Mouse (Mus musculus) liver, embryonic 14.5 days (tissue): ENCODE results near the gene Cmtm8. TPM values are rescaled to one million over a fixed set of nuclear protein-coding genes. Genes with fewer than 3 reads are reported as not detected.
A peak's percentile ranks its signal among the peaks of the same experiment; 100 is the strongest.

ENCODE experiments used
- ATAC-seq: fragments of 200-750 bp; cut with Nextera tagmentation; 2 replicates; pipeline ENCODE4 v1.8.0; 2017; ENCODE audit warnings: moderate number of reproducible peaks, mild to moderate bottlenecking, moderate library complexity; ENCODE audit not compliant: insufficient read depth
- DNase-seq, 3 experiments: peaks; one replicate each; pipeline ENCODE4 v3.0.0-alpha.2; 2012 to 2013; ENCODE audit warnings: low read depth in 3 of 3, low spot score in 3 of 3
- H3K27ac ChIP-seq: fragments of 300-500 bp; sonication (generic); 2 replicates; pipeline ENCODE4 v1.5.1; 2014; ENCODE audit warnings: moderate library complexity, mild to moderate bottlenecking, control low read depth, inconsistent platforms
- H3K27me3 ChIP-seq: fragments of 300-500 bp; sonication (generic); 2 replicates; pipeline ENCODE4 v1.6.1; 2014; ENCODE audit warnings: mild to moderate bottlenecking, low read length, moderate library complexity; ENCODE audit not compliant: control insufficient read depth, insufficient read depth
- H3K36me3 ChIP-seq: fragments of 300-500 bp; sonication (generic); replicated peaks from 2 replicates; pipeline ENCODE4 v1.6.1; 2014; ENCODE audit warnings: low read depth; ENCODE audit not compliant: control insufficient read depth, insufficient read depth
- H3K4me1 ChIP-seq, 2 experiments: fragments of 200-500 bp in 1 of 2; fragments of 300-500 bp in 1 of 2; sonication (generic) in 1 of 2; replicated peaks; 2 replicates each; pipeline ENCODE4 v1.6.1; 2012 to 2014; ENCODE audit warnings: antibody characterized with exemption in 1 of 2, inconsistent platforms in 1 of 2, low read length in 1 of 2; ENCODE audit not compliant: control insufficient read depth in 2 of 2, insufficient read depth in 2 of 2
- H3K4me2 ChIP-seq: fragments of 300-500 bp; sonication (generic); 2 replicates; pipeline ENCODE4 v1.6.1; 2014; ENCODE audit warnings: low read depth, mild to moderate bottlenecking, control low read depth, moderate library complexity
- H3K4me3 ChIP-seq, 2 experiments: fragments of 200-500 bp in 1 of 2; fragments of 300-500 bp in 1 of 2; sonication (generic) in 1 of 2; 2 replicates each; pipeline ENCODE4 v1.5.1; 2012 to 2014; ENCODE audit warnings: low read depth in 2 of 2, low read length in 2 of 2, mild to moderate bottlenecking in 2 of 2, control low read depth in 1 of 2, inconsistent platforms in 1 of 2, moderate library complexity in 1 of 2; ENCODE audit not compliant: insufficient read depth in 1 of 2
- H3K9ac ChIP-seq: fragments of 300-500 bp; sonication (generic); replicated peaks from 2 replicates; pipeline ENCODE4 v1.6.1; 2014; ENCODE audit warnings: mild to moderate bottlenecking, control low read depth, moderate library complexity
- H3K9me3 ChIP-seq: fragments of 300-500 bp; sonication (generic); 2 replicates; pipeline ENCODE4 v1.6.1; 2016; ENCODE audit warnings: low read length, mixed read lengths; ENCODE audit not compliant: control insufficient read depth
- CTCF ChIP-seq: IDR thresholded peaks from 2 replicates; pipeline ENCODE4 v1.5.1; 2016; ENCODE audit warnings: antibody characterized with exemption, low read depth, control low read depth
- EP300 ChIP-seq: IDR thresholded peaks from 2 replicates; pipeline ENCODE4 v1.6.1; 2016; ENCODE audit warnings: antibody characterized with exemption, low read depth
- WGBS: fragments of 180-500 bp; shearing (Covaris S2); extraction: QIAGEN DNeasy Blood & Tissue Kit; methylation state at CpG from one replicate; pipeline ENCODE4 v1.1.7; 2014; ENCODE audit not compliant: insufficient replicate concordance; 5-methylcytosine and 5-hydroxymethylcytosine counted together
- polyA plus RNA-seq, 2 experiments: library from polyadenylated mRNA; depleted of rRNA in 1 of 2; stranded (reverse) in 1 of 2; unstranded in 1 of 2; fragments of >200 nt; fragmentation: Nextera tagmentation in 1 of 2; extraction: Ambion mirVana in 1 of 2; gene quantifications; 2 replicates each; pipeline versions ENCODE4 v1.2.1 to v1.2.3; 2012 to 2014

Cmtm8 gene
- polyA plus RNA-seq, 2 experiments: 16.2 to 24.2 TPM

- Histone ChIP-seq H3K9me3 (no peaks in the 10 kb centered on the region), H3K36me3 (no peaks in the 10 kb centered on the region), H3K4me1 (no peaks in the 10 kb centered on the region), H3K9ac (no peak overlapping the region), H3K27me3 (no peaks in the 10 kb centered on the region), H3K27ac (no peak overlapping the region), H3K4me2 (no peak overlapping the region), H3K4me3 (no peak overlapping the region)
- WGBS: 74% methylated on average over 13 of the region's 13 CpGs
- ATAC-seq (no peak), DNase-seq (no peak)
- TF ChIP-seq EP300 (no peak), CTCF (no peak)
Observed at GRCm38 (mm10) chr9:114767030-114767429, 76.9 kb downstream of the Cmtm8 start.

DNA sequence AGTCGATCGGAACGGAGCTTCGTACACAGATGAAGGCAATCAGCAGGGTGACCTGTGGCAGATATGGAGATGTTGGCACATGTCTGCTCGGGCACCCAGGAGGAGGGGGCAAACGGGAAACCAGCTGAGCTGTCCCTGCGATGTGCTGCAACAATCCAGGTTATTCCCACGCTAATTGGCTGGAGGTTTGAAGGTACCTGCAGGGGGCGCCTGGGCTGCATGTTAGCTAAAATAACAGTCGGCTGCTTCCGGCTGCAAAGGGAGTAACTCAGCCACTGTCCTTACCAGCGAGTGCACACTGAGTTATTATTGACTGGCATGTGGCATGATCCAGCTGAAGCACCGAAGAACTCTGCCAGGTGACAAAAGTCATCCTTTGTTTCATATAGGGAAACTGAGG lies 80.6 kb downstream of the Cmtm8 start:
- no peaks in the 10 kb centered on the region for H3K4me1 ChIP-seq
- no peaks in the 10 kb centered on the region for H3K9me3 ChIP-seq
- no peak overlapping the region for H3K27ac ChIP-seq
- peak; percentile 73 for TF ChIP-seq CTCF
- TF ChIP-seq EP300: no peak
- WGBS: 57% methylated on average over 13 of the region's 13 CpGs
- no peak overlapping the region for H3K4me2 ChIP-seq
- no peak overlapping the region for H3K9ac ChIP-seq
- H3K27me3 ChIP-seq: no peaks in the 10 kb centered on the region
- ATAC-seq (no peak), DNase-seq (no peak)
- H3K36me3 ChIP-seq: no peaks in the 10 kb centered on the region
- H3K4me3 ChIP-seq: no peak overlapping the region

DNA sequence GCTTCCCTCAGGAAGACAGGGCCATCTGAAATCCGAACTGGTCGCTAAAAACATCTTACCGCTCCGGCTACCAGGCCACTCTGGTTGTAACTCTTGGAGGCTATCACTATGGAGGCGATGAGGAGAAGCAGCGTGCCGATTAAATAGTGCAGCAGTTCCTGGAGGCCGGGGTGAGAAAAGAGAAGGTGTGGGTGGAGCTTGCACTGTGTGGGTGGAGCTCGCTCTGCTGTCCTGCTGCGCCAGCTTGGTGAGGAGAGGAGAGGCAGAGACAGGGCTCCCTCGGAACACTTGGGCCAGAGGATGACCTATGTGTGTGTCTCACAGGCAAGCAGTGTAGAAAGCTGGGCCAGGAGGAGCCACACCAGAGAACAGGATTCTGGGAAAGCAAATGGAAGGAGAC lies 82.1 kb downstream of the Cmtm8 start:
- H3K36me3 ChIP-seq: no peaks in the 10 kb centered on the region
- no peaks in the 10 kb centered on the region for H3K4me1 ChIP-seq
- H3K4me2 ChIP-seq: no peak overlapping the region
- H3K9me3 ChIP-seq: no peaks in the 10 kb centered on the region
- 78% methylated on average over 11 of the region's 11 CpGs for WGBS
- no peak overlapping the region for H3K27ac ChIP-seq
- no peaks in the 10 kb centered on the region for H3K27me3 ChIP-seq
- H3K9ac ChIP-seq: no peak overlapping the region
- TF ChIP-seq EP300 (no peak), CTCF (no peak)
- ATAC-seq: no peak
- no peak overlapping the region for H3K4me3 ChIP-seq
- no peak for DNase-seq

GRCm38 (mm10) chr9:114760353-114760752 lies 83.6 kb downstream of the Cmtm8 start:
- H3K4me2 ChIP-seq: no peak overlapping the region
- H3K4me3 ChIP-seq: no peak overlapping the region
- 70% methylated on average over 5 of the region's 5 CpGs for WGBS
- ATAC-seq: no peak
- no peaks in the 10 kb centered on the region for H3K36me3 ChIP-seq
- H3K27ac ChIP-seq: no peak overlapping the region
- H3K9me3 ChIP-seq: no peaks in the 10 kb centered on the region
- DNase-seq: no peak
- no peak for TF ChIP-seq EP300
- no peak for TF ChIP-seq CTCF
- H3K9ac ChIP-seq: no peak overlapping the region
- no peaks in the 10 kb centered on the region for H3K4me1 ChIP-seq
- no peaks in the 10 kb centered on the region for H3K27me3 ChIP-seq

GRCm38 (mm10) chr9:114759886-114760285 lies 84.1 kb downstream of the Cmtm8 start:
- 63% methylated on average over 4 of the region's 4 CpGs for WGBS
- ATAC-seq (no peak), DNase-seq (no peak)
- Histone ChIP-seq H3K9ac (no peak overlapping the region), H3K4me1 (no peaks in the 10 kb centered on the region), H3K4me2 (no peak overlapping the region), H3K4me3 (no peak overlapping the region), H3K27me3 (no peaks in the 10 kb centered on the region), H3K9me3 (no peaks in the 10 kb centered on the region), H3K27ac (no peak overlapping the region), H3K36me3 (no peaks in the 10 kb centered on the region)
- TF ChIP-seq CTCF: no peak
- TF ChIP-seq EP300: no peak
